Comparison of ENCODE assay signal across 7 mouse cellular contexts in the genomic region with DNA sequence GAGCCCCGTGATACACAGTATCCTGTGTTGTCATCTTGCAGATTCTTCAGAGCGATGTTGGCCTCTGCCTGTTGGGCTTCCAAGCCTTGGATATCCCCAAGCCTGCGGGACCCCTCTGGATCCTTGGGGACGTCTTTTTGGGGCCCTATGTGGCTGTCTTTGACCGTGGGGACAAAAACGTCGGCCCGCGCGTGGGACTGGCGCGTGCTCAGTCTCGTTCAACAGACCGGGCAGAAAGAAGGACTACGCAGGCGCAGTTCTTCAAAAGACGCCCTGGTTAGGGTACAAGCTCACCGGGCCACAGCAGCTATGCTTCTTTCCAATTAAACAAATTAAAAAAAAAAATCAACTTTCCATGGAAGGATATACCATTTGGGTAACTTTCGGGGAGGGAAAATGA. TPM values are rescaled to one million over a fixed set of nuclear protein-coding genes. Genes with fewer than 3 reads are reported as not detected.
DNase-seq lines count a peak whose midpoint lies in the region; ATAC-seq and TF ChIP-seq lines count a peak whose summit lies in the region.

No protein-coding gene starts in this region.

- TF ChIP-seq CTCF in testis, adult 2 months (IDR thresholded peaks at IDR 0.05; ENCODE audit: control insufficient read depth, insufficient read depth, insufficient replicate concordance, low read depth, low read length) = no peak

- WGBS in forebrain, embryonic 12.5 days = 10% methylated on average over 19 of the region's 19 CpGs
- WGBS in neural tube, embryonic 12.5 days = 10% methylated on average over 19 of the region's 19 CpGs

- H3K9me3 ChIP-seq in forebrain, embryonic 12.5 days = no peaks in the 10 kb centered on the region
- no peaks in the 10 kb centered on the region for H3K9me3 ChIP-seq in neural tube, embryonic 12.5 days

- H3K4me2 ChIP-seq in forebrain, embryonic 12.5 days = peak overlapping the region; percentile 99
- peak overlapping the region; percentile 99 for H3K4me2 ChIP-seq in neural tube, embryonic 12.5 days (replicated peaks)

- H3K9ac ChIP-seq in forebrain, embryonic 12.5 days = peak overlapping the region; percentile 44
- H3K9ac ChIP-seq in neural tube, embryonic 12.5 days = 0 out of 2 replicates have a peak overlapping the region, but pooled peaks have one; percentile 0

- TF ChIP-seq POLR2A in testis, adult 2 months (IDR thresholded peaks at IDR 0.05; ENCODE audit: control insufficient read depth, low read depth, low read length) = no peak

- peaks cover 49% of the 10 kb centered on the region for H3K4me1 ChIP-seq in testis, adult 2 months (ENCODE audit: control insufficient read depth, insufficient read depth, low read length)
- H3K4me1 ChIP-seq in forebrain, embryonic 12.5 days = peaks cover 44% of the 10 kb centered on the region
- peaks cover 37% of the 10 kb centered on the region for H3K4me1 ChIP-seq in neural tube, embryonic 12.5 days

- H3K27me3 ChIP-seq in testis, adult 2 months (ENCODE audit: control insufficient read depth, insufficient read depth, low read length) = peaks cover 9% of the 10 kb centered on the region; the same call in 1 of the 2 replicates
- H3K27me3 ChIP-seq in forebrain, embryonic 12.5 days = peaks cover 59% of the 10 kb centered on the region
- H3K27me3 ChIP-seq in neural tube, embryonic 12.5 days (replicated peaks) = peaks cover 26% of the 10 kb centered on the region

- H3K36me3 ChIP-seq in testis, adult 2 months (ENCODE audit: control insufficient read depth, insufficient read depth, low read length) = no peaks in the 10 kb centered on the region
- H3K36me3 ChIP-seq in forebrain, embryonic 12.5 days (replicated peaks) = no peaks in the 10 kb centered on the region
- no peaks in the 10 kb centered on the region for H3K36me3 ChIP-seq in neural tube, embryonic 12.5 days

- peak overlapping the region; percentile 78 for H3K4me3 ChIP-seq in testis, adult 2 months (ENCODE audit: control insufficient read depth, low read depth, low read length)
- peak overlapping the region; percentile 43 for H3K4me3 ChIP-seq in forebrain, embryonic 12.5 days (replicated peaks)
- H3K4me3 ChIP-seq in neural tube, embryonic 12.5 days = peak overlapping the region; percentile 19

- ATAC-seq in forebrain, embryonic 12.5 days (ENCODE audit: low FRiP score) = no peak
- ATAC-seq in neural tube, embryonic 12.5 days (ENCODE audit: low FRiP score, low read depth) = no peak
- ATAC-seq in erythroid progenitor cell, adult 5-6 weeks (replicated peaks; ENCODE audit: low FRiP score, poor library complexity, severe bottlenecking) = no peak

- DNase-seq in testis, postnatal 14 days (ENCODE audit: low spot score) = no peak
- peak; percentile 60 to 71 for DNase-seq in layer of hippocampus, postnatal 25 days (ENCODE audit: extremely low spot score in 1 of 2, low spot score in 1 of 2)
- no peak for DNase-seq in T-cell, adult 2 months (ENCODE audit: low spot score)

- H3K27ac ChIP-seq in testis, adult 2 months (ENCODE audit: control insufficient read depth, insufficient read depth, low read depth, low read length) = 0 out of 2 replicates have a peak overlapping the region, but pooled peaks have one; percentile 12
- H3K27ac ChIP-seq in forebrain, embryonic 12.5 days = no peak overlapping the region
- H3K27ac ChIP-seq in neural tube, embryonic 12.5 days = no peak overlapping the region

RNA-seq across cellular contexts. Expression of gene Kcnc3, which starts 3.9 kb away (rescaled TPM):
- 0.70 and 3.2 TPM in 2 replicates for polyA plus RNA-seq in testis, adult 2 months (2012; rRNA removed)
- polyA plus RNA-seq in forebrain, embryonic 12.5 days (2016; fragmentation: Nextera tagmentation; extraction: Ambion mirVana) = 1.7 and 1.9 TPM in 2 replicates
- total RNA-seq in layer of hippocampus, postnatal 25 days (2021) = 100 to 1,000 TPM; 167 to 190 TPM
- 2.6 and 3.7 TPM in 2 replicates for polyA plus RNA-seq in neural tube, embryonic 12.5 days (2016; fragmentation: Nextera tagmentation; extraction: Ambion mirVana)
- not detected in 2 replicates for total RNA-seq in erythroid progenitor cell, adult 5-6 weeks (2015; ENCODE audit: low replicate concordance)
- not detected in 2 replicates for total RNA-seq in erythroid progenitor cell, adult 5-6 weeks (2017; ENCODE audit: low replicate concordance)

RNA-seq across cellular contexts. Expression of gene Napsa, which starts 14.3 kb away (rescaled TPM):
- polyA plus RNA-seq in testis, adult 2 months (2012; rRNA removed) = 0.67 and 2.4 TPM in 2 replicates
- 0.38 and 0.51 TPM in 2 replicates for polyA plus RNA-seq in forebrain, embryonic 12.5 days (2016; fragmentation: Nextera tagmentation; extraction: Ambion mirVana)
- not detected for total RNA-seq in layer of hippocampus, postnatal 25 days (2021)
- polyA plus RNA-seq in neural tube, embryonic 12.5 days (2016; fragmentation: Nextera tagmentation; extraction: Ambion mirVana) = 0.74 and 1.5 TPM in 2 replicates
- 55.5 and 84.3 TPM in 2 replicates for total RNA-seq in erythroid progenitor cell, adult 5-6 weeks (2015; ENCODE audit: low replicate concordance)
- total RNA-seq in erythroid progenitor cell, adult 5-6 weeks (2017; ENCODE audit: low replicate concordance) = 12.2 and 12.7 TPM in 2 replicates

RNA-seq across cellular contexts. Expression of gene Nr1h2, which starts 32.8 kb away (rescaled TPM):
- 72.1 and 77.1 TPM in 2 replicates for polyA plus RNA-seq in testis, adult 2 months (2012; rRNA removed)
- 72.7 and 73.5 TPM in 2 replicates for polyA plus RNA-seq in forebrain, embryonic 12.5 days (2016; fragmentation: Nextera tagmentation; extraction: Ambion mirVana)
- total RNA-seq in layer of hippocampus, postnatal 25 days (2021) = 10 to 100 TPM; 60.6 to 66.3 TPM
- 69.5 and 71.2 TPM in 2 replicates for polyA plus RNA-seq in neural tube, embryonic 12.5 days (2016; fragmentation: Nextera tagmentation; extraction: Ambion mirVana)
- 57.3 and 105 TPM in 2 replicates for total RNA-seq in erythroid progenitor cell, adult 5-6 weeks (2015; ENCODE audit: low replicate concordance)
- total RNA-seq in erythroid progenitor cell, adult 5-6 weeks (2017; ENCODE audit: low replicate concordance) = 59.3 and 81.4 TPM in 2 replicates

RNA-seq across cellular contexts. Expression of gene Pold1, which starts 37.9 kb away (rescaled TPM):
- polyA plus RNA-seq in testis, adult 2 months (2012; rRNA removed) = 18.1 and 20.3 TPM in 2 replicates
- 111 and 126 TPM in 2 replicates for polyA plus RNA-seq in forebrain, embryonic 12.5 days (2016; fragmentation: Nextera tagmentation; extraction: Ambion mirVana)
- total RNA-seq in layer of hippocampus, postnatal 25 days (2021) = 1 to 10 TPM; 7.3 to 8.9 TPM
- polyA plus RNA-seq in neural tube, embryonic 12.5 days (2016; fragmentation: Nextera tagmentation; extraction: Ambion mirVana) = 65.2 and 66.4 TPM in 2 replicates
- 62.9 and 75.7 TPM in 2 replicates for total RNA-seq in erythroid progenitor cell, adult 5-6 weeks (2015; ENCODE audit: low replicate concordance)
- total RNA-seq in erythroid progenitor cell, adult 5-6 weeks (2017; ENCODE audit: low replicate concordance) = 39.6 and 53.8 TPM in 2 replicates

RNA-seq across cellular contexts. Expression of gene Spib, which starts 54.6 kb away (rescaled TPM):
- 0.15 and 0.16 TPM in 2 replicates for polyA plus RNA-seq in testis, adult 2 months (2012; rRNA removed)
- polyA plus RNA-seq in forebrain, embryonic 12.5 days (2016; fragmentation: Nextera tagmentation; extraction: Ambion mirVana) = not detected in 2 replicates
- under 1 TPM; 0.12 TPM for total RNA-seq in layer of hippocampus, postnatal 25 days (2021)
- 0.11 TPM in 1 of 2 replicates, not detected in the other for polyA plus RNA-seq in neural tube, embryonic 12.5 days (2016; fragmentation: Nextera tagmentation; extraction: Ambion mirVana)
- total RNA-seq in erythroid progenitor cell, adult 5-6 weeks (2015; ENCODE audit: low replicate concordance) = 24.3 and 27.0 TPM in 2 replicates
- total RNA-seq in erythroid progenitor cell, adult 5-6 weeks (2017; ENCODE audit: low replicate concordance) = 15.3 and 17.3 TPM in 2 replicates

Comparison
In these comparisons a context has a peak if more than half of its experiments do, and no peak if none do; other contexts are left out.
1. H3K4me3 ChIP-seq: peak in every context shown above with its lines; median percentile 78 in testis, adult 2 months; 43 in forebrain, embryonic 12.5 days; 19 in neural tube, embryonic 12.5 days.
2. DNase-seq: peak in layer of hippocampus, postnatal 25 days (2 of 2); none in testis, postnatal 14 days (single experiment) and T-cell, adult 2 months (single experiment).